ENCODE assay signal across 10 mouse cellular contexts in genomic region chr5:143589108-143589507, GRCm38 (mm10). TPM values are rescaled to one million over a fixed set of nuclear protein-coding genes. Genes with fewer than 3 reads are reported as not detected.
DNase-seq lines count a peak whose midpoint lies in the region; ATAC-seq and TF ChIP-seq lines count a peak whose summit lies in the region.
"Had no signal": no experiment of that assay in that cellular context is flagged by ENCODE, and none has a peak within 500 bp of the region (broad histone marks: within the 10 kb centered on the region; RNA-seq: fewer than 3 reads in every experiment).

No protein-coding gene starts in this region.

- no peak overlapping the region for H3K27ac ChIP-seq in kidney, adult 2 months (ENCODE audit: insufficient read depth, low read depth, low read length)
- no peak overlapping the region for H3K27ac ChIP-seq in intestine, postnatal 0 days (ENCODE audit: low read depth, low read length)
- H3K27ac ChIP-seq in stomach, embryonic 14.5 days (ENCODE audit: low read length): peak overlapping the region; percentile 11; the same call in 1 of the 2 replicates
- H3K27ac ChIP-seq: macrophage had no signal

- no peak for TF ChIP-seq POLR2A in kidney, adult 2 months (IDR thresholded peaks at IDR 0.05; ENCODE audit: low read depth, low read length)

- peak overlapping the region; percentile 51 for H3K4me2 ChIP-seq in intestine, postnatal 0 days (replicated peaks; ENCODE audit: low read depth)
- no peak overlapping the region; the same call in 1 of the 2 replicates for H3K4me2 ChIP-seq in stomach, embryonic 14.5 days (replicated peaks; ENCODE audit: low read depth, low read length)

- ATAC-seq in intestine, postnatal 0 days: peak; percentile 66; the same call in 1 of the 2 replicates
- ATAC-seq in stomach, embryonic 14.5 days (ENCODE audit: insufficient number of reproducible peaks, insufficient read depth, low FRiP score, low read depth): peak; percentile 61; the same call in 1 of the 2 replicates
- no peak for ATAC-seq in frontal cortex, adult (ENCODE audit: low TSS enrichment)

- H3K4me3 ChIP-seq in kidney, adult 2 months (ENCODE audit: insufficient read depth, low read depth, low read length): no peak overlapping the region
- peak overlapping the region; percentile 17; the same call in 1 of the 2 replicates for H3K4me3 ChIP-seq in intestine, postnatal 0 days (ENCODE audit: low read depth, low read length)
- H3K4me3 ChIP-seq in stomach, embryonic 14.5 days (ENCODE audit: low read depth, low read length): no peak overlapping the region

- no peaks in the 10 kb centered on the region for H3K9me3 ChIP-seq in intestine, postnatal 0 days (ENCODE audit: control insufficient read depth)
- no peaks in the 10 kb centered on the region for H3K9me3 ChIP-seq in stomach, embryonic 14.5 days (ENCODE audit: control insufficient read depth, low read depth, low read length)

- peak; percentile 45 for DNase-seq in adrenal gland, postnatal 14 days
- no peak for DNase-seq in adrenal gland, postnatal 4 days (ENCODE audit: low spot score in 2 of 2)
- peak; percentile 13 for DNase-seq in kidney, adult 2 months
- DNase-seq in kidney, adult 11 months: no peak
- no peak for DNase-seq in retina, embryonic 14.5 days (ENCODE audit: low spot score)
- DNase-seq: cerebellum, adult 11-12 months had no signal

- H3K36me3 ChIP-seq in kidney, adult 2 months (ENCODE audit: control insufficient read depth, insufficient read depth, low read length): no peaks in the 10 kb centered on the region
- no peaks in the 10 kb centered on the region for H3K36me3 ChIP-seq in intestine, postnatal 0 days (ENCODE audit: control insufficient read depth, insufficient read depth)
- H3K36me3 ChIP-seq in stomach, embryonic 14.5 days (ENCODE audit: control insufficient read depth, insufficient read depth, low read length): no peaks in the 10 kb centered on the region

- WGBS in kidney, adult 2 months: 32% methylated on average over 17 of the region's 17 CpGs
- WGBS in intestine, postnatal 0 days: 26% methylated on average over 17 of the region's 17 CpGs
- WGBS in stomach, embryonic 14.5 days: 25% methylated on average over 17 of the region's 17 CpGs

- H3K4me1 ChIP-seq in kidney, adult 2 months (ENCODE audit: control insufficient read depth, insufficient read depth, low read length): no peaks in the 10 kb centered on the region
- H3K4me1 ChIP-seq in intestine, postnatal 0 days (replicated peaks; ENCODE audit: control insufficient read depth, insufficient read depth, low read length): peaks cover 9% of the 10 kb centered on the region; the same call in 1 of the 2 replicates
- peaks cover 4% of the 10 kb centered on the region; the same call in 1 of the 2 replicates for H3K4me1 ChIP-seq in stomach, embryonic 14.5 days (ENCODE audit: control insufficient read depth, insufficient read depth, low read length)

- TF ChIP-seq CTCF in kidney, adult 2 months (conservative IDR thresholded peaks at IDR 0.05; ENCODE audit: insufficient read depth, insufficient read length, low read depth, low read length): no peak
- no peak for TF ChIP-seq CTCF in intestine, postnatal 0 days (IDR thresholded peaks at IDR 0.05; ENCODE audit: low read depth)

- no peaks in the 10 kb centered on the region for H3K27me3 ChIP-seq in kidney, adult 2 months (replicated peaks; ENCODE audit: control insufficient read depth, insufficient read depth, low read length)
- no peaks in the 10 kb centered on the region for H3K27me3 ChIP-seq in intestine, postnatal 0 days (replicated peaks; ENCODE audit: control insufficient read depth, insufficient read depth, low read length)
- H3K27me3 ChIP-seq in stomach, embryonic 14.5 days (ENCODE audit: control insufficient read depth, insufficient read depth, low read length): no peaks in the 10 kb centered on the region

- H3K9ac ChIP-seq in intestine, postnatal 0 days (ENCODE audit: low read depth, low read length): 0 out of 2 replicates have a peak overlapping the region, but pooled peaks have one; percentile 22
- no peak overlapping the region for H3K9ac ChIP-seq in stomach, embryonic 14.5 days (replicated peaks; ENCODE audit: low read depth, low read length)

RNA-seq across cellular contexts. Expression of gene Cyth3, which starts 33.1 kb away (rescaled TPM):
- total RNA-seq in adrenal gland, postnatal 14 days (2021): 139 and 144 TPM in 2 replicates
- total RNA-seq in adrenal gland, postnatal 4 days (2021): 100 to 1,000 TPM; 195 to 200 TPM
- 22.8 and 25.0 TPM in 2 replicates for polyA plus RNA-seq in kidney, adult 2 months (2012; rRNA removed)
- polyA plus RNA-seq in intestine, postnatal 0 days (2015; fragmentation: Nextera tagmentation; extraction: Ambion mirVana): 21.1 and 22.6 TPM in 2 replicates
- polyA plus RNA-seq in stomach, embryonic 14.5 days (2014; fragmentation: Nextera tagmentation; extraction: Ambion mirVana): 50.9 and 52.6 TPM in 2 replicates

Comparison
In these comparisons a context has a peak if more than half of its experiments do, and no peak if none do; other contexts are left out.
1. DNase-seq: peak in adrenal gland, postnatal 14 days (single experiment) and kidney, adult 2 months (single experiment); none in adrenal gland, postnatal 4 days (0 of 2), kidney, adult 11 months (single experiment) and retina, embryonic 14.5 days (single experiment).